Mouse (Mus musculus) hindbrain, embryonic 13.5 days (tissue): ENCODE results near the gene Tmprss13. TPM values are rescaled to one million over a fixed set of nuclear protein-coding genes. Genes with fewer than 3 reads are reported as not detected.

ENCODE experiments used
- ATAC-seq: fragments of 200-750 bp; cut with Nextera tagmentation; 2 replicates; pipeline ENCODE4 v1.8.0; 2017; ENCODE audit warnings: moderate TSS enrichment; ENCODE audit not compliant: low FRiP score
- H3K27ac ChIP-seq: fragments of 300-500 bp; sonication (generic); 2 replicates; pipeline ENCODE4 v1.5.1; 2015; ENCODE audit warnings: inconsistent platforms, mild to moderate bottlenecking, moderate library complexity
- H3K27me3 ChIP-seq: fragments of 300-500 bp; sonication (generic); 2 replicates; pipeline ENCODE4 v1.6.1; 2015; ENCODE audit warnings: mild to moderate bottlenecking, inconsistent platforms
- H3K36me3 ChIP-seq: fragments of 300-500 bp; sonication (generic); 2 replicates; pipeline ENCODE4 v1.6.1; 2015; ENCODE audit warnings: mild to moderate bottlenecking, inconsistent platforms
- H3K4me1 ChIP-seq: fragments of 300-500 bp; sonication (generic); replicated peaks from 2 replicates; pipeline ENCODE4 v1.6.1; 2015; ENCODE audit warnings: inconsistent platforms
- H3K4me2 ChIP-seq: fragments of 300-500 bp; sonication (generic); 2 replicates; pipeline ENCODE4 v1.6.1; 2015; ENCODE audit warnings: inconsistent platforms, mild to moderate bottlenecking, moderate library complexity
- H3K4me3 ChIP-seq: fragments of 300-500 bp; sonication (generic); 2 replicates; pipeline ENCODE4 v1.5.1; 2015; ENCODE audit warnings: mild to moderate bottlenecking, inconsistent platforms
- H3K9ac ChIP-seq: fragments of 300-500 bp; sonication (generic); 2 replicates; pipeline ENCODE4 v1.6.1; 2015; ENCODE audit warnings: mild to moderate bottlenecking, inconsistent platforms
- H3K9me3 ChIP-seq: fragments of 300-500 bp; sonication (generic); 2 replicates; pipeline ENCODE4 v1.6.1; 2016; ENCODE audit warnings: inconsistent platforms
- WGBS: fragments of 180-500 bp; shearing (Covaris S2); methylation state at CpG from one replicate; pipeline ENCODE4 v1.1.7; 2015; 5-methylcytosine and 5-hydroxymethylcytosine counted together
- polyA plus RNA-seq: library from polyadenylated mRNA; unstranded; fragments of >200 nt; fragmentation: Nextera tagmentation; extraction: Ambion mirVana; gene quantifications from 2 replicates; pipeline ENCODE4 v1.2.1, GENCODE M21; 2015

The Tmprss13 gene
- polyA plus RNA-seq, 1 experiment from 2014 or later, result not detected

DNA sequence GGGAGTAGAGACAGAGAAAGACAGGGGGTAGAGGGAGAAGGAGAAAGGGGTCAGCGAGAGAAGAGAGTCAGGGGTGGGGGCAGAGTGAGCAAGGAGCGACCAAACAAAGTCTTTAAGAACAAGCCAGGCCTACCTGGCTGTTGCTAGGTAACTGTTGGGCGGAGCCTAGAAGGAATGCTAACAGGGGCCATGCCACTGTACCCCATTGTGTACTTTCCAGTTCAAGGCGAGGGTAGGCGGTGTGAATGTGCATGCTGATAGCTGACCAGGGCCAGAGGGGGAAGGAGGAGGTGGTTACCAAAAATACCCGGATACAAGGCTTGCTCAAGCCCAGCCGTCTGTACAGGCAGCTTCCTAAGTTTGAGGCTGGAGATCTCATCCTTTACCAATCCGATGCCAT is 17.1 kb upstream of the Tmprss13 start:
- Histone ChIP-seq H3K27ac (no peak overlapping the region), H3K9ac (no peak overlapping the region), H3K4me3 (no peak overlapping the region), H3K27me3 (0 out of 2 replicates have a peak, but pooled peaks cover 8% of the 10 kb centered on the region), H3K4me1 (0 out of 2 replicates have a peak, but pooled peaks cover 7% of the 10 kb centered on the region), H3K4me2 (no peak overlapping the region), H3K9me3 (no peaks in the 10 kb centered on the region), H3K36me3 (no peaks in the 10 kb centered on the region)
- WGBS, result 93% methylated on average over 8 of the region's 8 CpGs
- ATAC-seq, result no peak

GRCm38 (mm10) chr9:45306746-45307410 is 12.0 kb upstream of the Tmprss13 start:
- Histone ChIP-seq H3K4me3 (no peak overlapping the region), H3K9ac (no peak overlapping the region), H3K27ac (no peak overlapping the region), H3K4me2 (no peak overlapping the region), H3K4me1 (no peaks in the 10 kb centered on the region), H3K36me3 (no peaks in the 10 kb centered on the region), H3K27me3 (no peaks in the 10 kb centered on the region), H3K9me3 (no peaks in the 10 kb centered on the region)
- WGBS, result 90% methylated on average over 12 of the region's 12 CpGs
- ATAC-seq, result no peak

- ATAC-seq, result no peak
- no peaks in the 10 kb centered on the region for H3K9me3 ChIP-seq
- no peaks in the 10 kb centered on the region for H3K4me1 ChIP-seq
- H3K4me2 ChIP-seq, result no peak overlapping the region
- no peak overlapping the region for H3K4me3 ChIP-seq
- no peak overlapping the region for H3K27ac ChIP-seq
- no peak overlapping the region for H3K9ac ChIP-seq
- WGBS, result 90% methylated on average over 5 of the region's 5 CpGs
- H3K27me3 ChIP-seq, result no peaks in the 10 kb centered on the region
- H3K36me3 ChIP-seq, result no peaks in the 10 kb centered on the region
Observed at GRCm38 (mm10) chr9:45308521-45308920, 10.4 kb upstream of the Tmprss13 start.

DNA sequence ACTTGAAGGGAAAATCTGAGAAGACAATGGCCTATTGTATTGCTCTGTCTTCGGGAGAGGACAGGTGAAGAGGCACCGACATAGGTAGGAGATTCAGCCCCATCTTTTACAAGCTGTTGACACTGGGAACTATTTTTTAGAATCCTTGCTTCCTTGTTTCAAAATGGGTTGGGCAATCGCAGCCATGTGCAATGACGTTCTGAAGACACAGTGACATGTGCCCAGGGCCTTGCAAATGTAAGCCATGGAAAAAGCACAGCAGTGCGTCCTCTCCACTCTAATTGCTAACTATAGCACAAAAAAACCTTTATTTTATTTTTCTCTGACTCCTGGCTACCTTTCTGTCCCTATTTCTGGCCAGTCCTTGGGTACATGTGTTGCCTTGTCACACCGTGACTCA is 7.0 kb upstream of the Tmprss13 start:
- no peak overlapping the region for H3K27ac ChIP-seq
- H3K4me3 ChIP-seq, result no peak overlapping the region
- H3K36me3 ChIP-seq, result no peaks in the 10 kb centered on the region
- H3K4me2 ChIP-seq, result no peak overlapping the region
- H3K27me3 ChIP-seq, result 0 out of 2 replicates have a peak, but pooled peaks cover 1% of the 10 kb centered on the region
- no peak for ATAC-seq
- H3K9me3 ChIP-seq, result no peaks in the 10 kb centered on the region
- no peaks in the 10 kb centered on the region for H3K4me1 ChIP-seq
- 88% methylated on average over 6 of the region's 6 CpGs for WGBS
- no peak overlapping the region for H3K9ac ChIP-seq

DNA sequence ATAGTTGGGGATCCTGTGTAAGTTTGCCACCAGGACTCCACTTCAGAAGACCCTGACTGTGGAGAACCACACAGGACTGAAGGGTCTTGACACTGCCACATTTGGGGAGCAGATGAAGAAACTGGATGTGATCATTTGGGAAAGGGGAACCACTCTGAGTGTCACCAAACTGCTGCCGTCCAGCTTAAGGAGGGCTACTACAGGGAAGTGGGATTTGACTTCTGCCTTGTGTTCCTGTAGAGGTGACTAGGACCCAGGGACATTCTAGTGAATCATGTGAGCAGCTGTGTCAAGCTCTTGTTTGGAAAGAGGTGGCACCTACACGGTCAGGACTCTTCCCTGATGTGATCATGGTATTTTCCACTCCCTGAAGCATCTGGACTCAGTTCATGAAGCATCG is 5.0 kb upstream of the Tmprss13 start:
- H3K4me1 ChIP-seq, result no peaks in the 10 kb centered on the region
- no peak overlapping the region for H3K9ac ChIP-seq
- H3K9me3 ChIP-seq, result no peaks in the 10 kb centered on the region
- H3K36me3 ChIP-seq, result no peaks in the 10 kb centered on the region
- no peak overlapping the region for H3K4me3 ChIP-seq
- 80% methylated on average over 3 of the region's 3 CpGs for WGBS
- no peak for ATAC-seq
- no peak overlapping the region for H3K4me2 ChIP-seq
- H3K27ac ChIP-seq, result no peak overlapping the region
- peaks cover 7% of the 10 kb centered on the region; the same call in 1 of the 2 replicates for H3K27me3 ChIP-seq

- no peak overlapping the region for H3K4me3 ChIP-seq
- no peak overlapping the region for H3K9ac ChIP-seq
- H3K27me3 ChIP-seq, result peaks cover 16% of the 10 kb centered on the region; the same call in 1 of the 2 replicates
- H3K27ac ChIP-seq, result no peak overlapping the region
- no peaks in the 10 kb centered on the region for H3K36me3 ChIP-seq
- H3K4me2 ChIP-seq, result no peak overlapping the region
- ATAC-seq, result no peak
- H3K4me1 ChIP-seq, result no peaks in the 10 kb centered on the region
- no peaks in the 10 kb centered on the region for H3K9me3 ChIP-seq
- 82% methylated on average over 3 of the region's 3 CpGs for WGBS
Observed at GRCm38 (mm10) chr9:45317635-45318034, 1.3 kb upstream of the Tmprss13 start.

DNA sequence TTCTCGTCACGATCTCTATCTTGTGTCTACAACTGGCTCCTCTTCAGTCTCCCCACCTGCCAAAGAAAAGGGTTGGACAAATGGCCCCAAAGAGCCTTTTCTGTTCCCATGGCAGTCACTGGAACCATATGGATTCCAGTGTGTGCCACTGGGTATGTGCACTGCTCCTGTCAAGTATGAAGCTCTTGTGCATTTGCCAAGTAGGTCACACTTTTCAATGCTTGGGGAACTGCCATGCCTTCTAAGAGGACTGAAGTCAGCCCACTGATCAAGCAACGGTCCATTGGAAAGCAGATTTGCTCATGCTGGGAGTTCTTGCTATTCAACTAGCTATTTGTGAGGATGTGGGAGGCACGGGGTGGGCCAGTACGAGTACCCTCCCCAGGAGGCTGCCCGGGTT is 2.6 kb downstream of the Tmprss13 start:
- no peaks in the 10 kb centered on the region for H3K36me3 ChIP-seq
- ATAC-seq, result no peak
- H3K4me2 ChIP-seq, result no peak overlapping the region
- 83% methylated on average over 6 of the region's 6 CpGs for WGBS
- H3K4me1 ChIP-seq, result no peaks in the 10 kb centered on the region
- no peak overlapping the region for H3K27ac ChIP-seq
- H3K27me3 ChIP-seq, result peaks cover 16% of the 10 kb centered on the region; the same call in 1 of the 2 replicates
- H3K9me3 ChIP-seq, result no peaks in the 10 kb centered on the region
- H3K9ac ChIP-seq, result no peak overlapping the region
- H3K4me3 ChIP-seq, result no peak overlapping the region

DNA sequence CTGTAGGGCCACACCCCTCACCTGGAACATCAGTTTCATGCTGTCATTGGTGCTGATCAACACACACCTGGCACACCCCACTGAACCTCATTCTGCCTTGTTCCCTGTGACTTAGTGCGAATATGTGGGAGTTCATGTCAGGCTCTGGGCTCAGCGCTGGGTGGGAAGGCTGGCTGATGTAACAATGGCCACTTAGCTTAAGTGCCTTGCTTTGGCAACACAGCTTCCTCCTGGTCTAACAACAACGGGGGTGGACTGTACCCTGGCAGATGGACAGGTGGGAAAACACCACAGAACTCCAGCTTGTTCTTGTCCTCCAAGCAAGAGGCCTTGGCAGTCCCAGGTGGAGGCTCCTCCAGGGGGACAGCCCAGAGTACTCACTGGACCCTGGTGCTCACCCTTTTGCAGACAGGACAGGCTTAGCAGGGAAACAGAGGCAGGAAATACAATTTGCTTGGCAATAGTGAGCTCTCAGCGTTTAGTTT is 3.1 kb downstream of the Tmprss13 start:
- H3K4me2 ChIP-seq, result no peak overlapping the region
- H3K27ac ChIP-seq, result no peak overlapping the region
- H3K9me3 ChIP-seq, result no peaks in the 10 kb centered on the region
- peaks cover 13% of the 10 kb centered on the region; the same call in 1 of the 2 replicates for H3K27me3 ChIP-seq
- no peak for ATAC-seq
- H3K4me3 ChIP-seq, result no peak overlapping the region
- H3K9ac ChIP-seq, result no peak overlapping the region
- H3K36me3 ChIP-seq, result no peaks in the 10 kb centered on the region
- WGBS, result 82% methylated on average over 4 of the region's 4 CpGs
- no peaks in the 10 kb centered on the region for H3K4me1 ChIP-seq

- no peak for ATAC-seq
- Histone ChIP-seq H3K9ac (no peak overlapping the region), H3K36me3 (no peaks in the 10 kb centered on the region), H3K4me1 (0 out of 2 replicates have a peak, but pooled peaks cover 2% of the 10 kb centered on the region), H3K27ac (no peak overlapping the region), H3K27me3 (no peaks in the 10 kb centered on the region), H3K9me3 (no peaks in the 10 kb centered on the region), H3K4me2 (no peak overlapping the region), H3K4me3 (no peak overlapping the region)
- WGBS, result 93% methylated on average over 9 of the region's 9 CpGs
Observed at GRCm38 (mm10) chr9:45326390-45326789, 7.5 kb downstream of the Tmprss13 start.

DNA sequence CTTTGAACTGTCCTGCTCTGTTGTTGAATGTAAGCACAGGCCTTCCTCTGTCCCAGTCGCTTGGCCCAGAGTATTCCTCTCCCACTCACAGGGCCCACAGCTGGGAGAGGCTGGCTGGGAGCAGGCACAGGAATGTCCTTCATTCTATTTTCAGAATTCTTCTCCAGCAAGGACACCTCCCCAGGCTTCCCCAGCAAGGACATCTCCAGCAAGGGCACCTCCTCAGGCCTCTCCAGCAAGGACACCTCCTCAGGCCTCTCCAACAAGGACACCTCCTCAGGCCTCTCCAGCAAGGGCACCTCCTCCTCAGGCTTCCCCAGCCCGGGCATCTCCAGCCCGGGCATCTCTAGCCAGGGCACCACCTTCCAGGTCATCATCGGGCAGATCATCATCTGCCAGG is 9.4 kb downstream of the Tmprss13 start:
- Histone ChIP-seq H3K27me3 (no peaks in the 10 kb centered on the region), H3K27ac (no peak overlapping the region), H3K9ac (no peak overlapping the region), H3K36me3 (no peaks in the 10 kb centered on the region), H3K9me3 (no peaks in the 10 kb centered on the region), H3K4me3 (no peak overlapping the region), H3K4me2 (no peak overlapping the region), H3K4me1 (0 out of 2 replicates have a peak, but pooled peaks cover 3% of the 10 kb centered on the region)
- 91% methylated on average over 4 of the region's 4 CpGs for WGBS
- no peak for ATAC-seq

DNA sequence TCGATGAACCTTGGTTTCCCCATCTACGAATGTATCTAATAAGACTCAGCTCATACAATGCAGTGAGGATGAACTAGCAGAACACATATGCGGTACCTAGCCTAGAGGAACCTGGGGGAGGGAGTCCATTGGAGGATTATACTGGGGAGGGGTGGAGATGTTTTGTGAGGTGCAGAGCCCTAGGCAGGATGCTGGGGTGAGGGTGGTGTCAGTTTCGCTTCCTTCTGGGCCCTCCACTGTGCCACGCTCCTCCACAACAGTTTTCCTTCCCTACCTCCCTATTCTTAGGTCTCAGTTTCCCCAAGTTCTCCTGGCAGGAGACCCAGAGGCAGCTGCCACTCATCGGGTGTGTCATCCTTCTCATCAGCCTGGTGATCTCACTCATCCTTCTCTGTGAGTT is 10.7 kb downstream of the Tmprss13 start:
- WGBS, result 93% methylated on average over 6 of the region's 6 CpGs
- H3K27ac ChIP-seq, result no peak overlapping the region
- no peak overlapping the region for H3K4me2 ChIP-seq
- no peaks in the 10 kb centered on the region for H3K27me3 ChIP-seq
- no peaks in the 10 kb centered on the region for H3K9me3 ChIP-seq
- H3K4me3 ChIP-seq, result no peak overlapping the region
- no peak overlapping the region for H3K9ac ChIP-seq
- H3K36me3 ChIP-seq, result no peaks in the 10 kb centered on the region
- H3K4me1 ChIP-seq, result 0 out of 2 replicates have a peak, but pooled peaks cover 3% of the 10 kb centered on the region
- no peak for ATAC-seq

- no peaks in the 10 kb centered on the region for H3K36me3 ChIP-seq
- H3K4me3 ChIP-seq, result no peak overlapping the region
- no peaks in the 10 kb centered on the region for H3K4me1 ChIP-seq
- no peak overlapping the region for H3K27ac ChIP-seq
- no peak overlapping the region for H3K9ac ChIP-seq
- H3K4me2 ChIP-seq, result no peak overlapping the region
- ATAC-seq, result no peak
- WGBS, result 85% methylated on average over 2 of the region's 2 CpGs
- H3K27me3 ChIP-seq, result no peaks in the 10 kb centered on the region
- H3K9me3 ChIP-seq, result no peaks in the 10 kb centered on the region
Observed at GRCm38 (mm10) chr9:45337406-45337805, 18.5 kb downstream of the Tmprss13 start.

GRCm38 (mm10) chr9:45343066-45343465 is 24.2 kb downstream of the Tmprss13 start:
- no peak overlapping the region for H3K4me3 ChIP-seq
- no peaks in the 10 kb centered on the region for H3K27me3 ChIP-seq
- H3K9ac ChIP-seq, result no peak overlapping the region
- WGBS, result 97% methylated on average over 3 of the region's 3 CpGs
- ATAC-seq, result no peak
- H3K4me2 ChIP-seq, result no peak overlapping the region
- no peaks in the 10 kb centered on the region for H3K9me3 ChIP-seq
- no peak overlapping the region for H3K27ac ChIP-seq
- no peaks in the 10 kb centered on the region for H3K36me3 ChIP-seq
- no peaks in the 10 kb centered on the region for H3K4me1 ChIP-seq
